Mouse (Mus musculus) MEL (cell line): ENCODE measurements around the gene Sstr3. TPM values are rescaled to one million over a fixed set of nuclear protein-coding genes. Genes with fewer than 3 reads are reported as not detected.

ENCODE experiments used
- DNase-seq: peaks from one replicate; pipeline ENCODE4 v3.0.0; 2011; ENCODE audit warnings: low read depth, low spot score
- H3K27ac ChIP-seq: 2 replicates; pipeline ENCODE4 v1.5.1; 2012; ENCODE audit warnings: low read depth, mild to moderate bottlenecking, control low read depth, low read length, moderate library complexity; ENCODE audit not compliant: control insufficient read depth
- H3K27me3 ChIP-seq, 2 experiments: fragments of 150-350 bp in 1 of 2; sonication (generic) in 1 of 2; 2 replicates each; pipeline ENCODE4 v1.6.1; 2012; ENCODE audit warnings: low read length in 2 of 2, mild to moderate bottlenecking in 2 of 2, improper control_type of control experiment in 1 of 2, moderate library complexity in 1 of 2; ENCODE audit not compliant: insufficient read depth in 2 of 2, control insufficient read depth in 1 of 2
- H3K36me3 ChIP-seq, 2 experiments: 2 replicates each; pipeline ENCODE4 v1.6.1; 2012 to 2014; ENCODE audit warnings: low read length in 2 of 2, improper control_type of control experiment in 1 of 2, inconsistent platforms in 1 of 2, mild to moderate bottlenecking in 1 of 2; ENCODE audit not compliant: insufficient read depth in 2 of 2, control insufficient read depth in 1 of 2
- H3K4me1 ChIP-seq, 2 experiments: fragments of 150-350 bp in 1 of 2; sonication (generic) in 1 of 2; 2 replicates each; pipeline ENCODE4 v1.6.1; 2012; ENCODE audit warnings: low read length in 2 of 2, improper control_type of control experiment in 1 of 2, mild to moderate bottlenecking in 1 of 2; ENCODE audit not compliant: insufficient read depth in 2 of 2, control insufficient read depth in 1 of 2
- H3K4me3 ChIP-seq, 2 experiments: fragments of 150-350 bp in 1 of 2; sonication (generic) in 1 of 2; 2 replicates each; pipeline ENCODE4 v1.5.1; 2012; ENCODE audit warnings: low read depth in 2 of 2, low read length in 2 of 2, mild to moderate bottlenecking in 2 of 2, moderate library complexity in 2 of 2, control low read depth in 1 of 2, improper control_type of control experiment in 1 of 2; ENCODE audit not compliant: control insufficient read depth in 1 of 2, insufficient read depth in 1 of 2
- H3K79me2 ChIP-seq: 2 replicates; pipeline ENCODE4 v1.6.1; 2012; ENCODE audit warnings: mild to moderate bottlenecking, low read length, moderate library complexity; ENCODE audit not compliant: control insufficient read depth, poor library complexity, insufficient read depth
- H3K9ac ChIP-seq: 2 replicates; pipeline ENCODE4 v1.6.1; 2012; ENCODE audit warnings: low read depth, mild to moderate bottlenecking, control low read depth, low read length, moderate library complexity; ENCODE audit not compliant: control insufficient read depth, poor library complexity, severe bottlenecking
- H3K9me3 ChIP-seq: fragments of 150-350 bp; sonication (generic); replicated peaks from 2 replicates; pipeline ENCODE4 v1.6.1; 2012; ENCODE audit warnings: mild to moderate bottlenecking, low read length, improper control_type of control experiment, moderate library complexity; ENCODE audit not compliant: insufficient read depth
- CHD2 ChIP-seq: IDR thresholded peaks from 2 replicates; pipeline ENCODE4 v1.6.1; 2011; ENCODE audit warnings: low read length, improper control_type of control experiment
- ELF1 ChIP-seq: IDR thresholded peaks from 2 replicates; pipeline ENCODE4 v1.6.1; 2014; ENCODE audit warnings: low read depth, mild to moderate bottlenecking, inconsistent platforms, low read length, improper control_type of control experiment, moderate library complexity
- EP300 ChIP-seq, 2 experiments: IDR thresholded peaks; 2 replicates each; pipeline ENCODE4 v1.6.1; 2011; ENCODE audit warnings: improper control_type of control experiment in 2 of 2, low read length in 2 of 2, low read depth in 1 of 2, mild to moderate bottlenecking in 1 of 2
- GABPA ChIP-seq: IDR thresholded peaks from 2 replicates; pipeline ENCODE4 v1.6.1; 2012; ENCODE audit warnings: low read depth, mild to moderate bottlenecking, inconsistent platforms, low read length, improper control_type of control experiment, moderate library complexity
- GATA1 ChIP-seq: IDR thresholded peaks from 2 replicates; pipeline ENCODE4 v1.6.1; 2011; ENCODE audit warnings: low read depth, low read length, improper control_type of control experiment
- MAFK ChIP-seq: IDR thresholded peaks from 2 replicates; pipeline ENCODE4 v1.6.1; 2011; ENCODE audit warnings: low read depth, mild to moderate bottlenecking, low read length, improper control_type of control experiment, borderline replicate concordance
- MEF2A ChIP-seq: IDR thresholded peaks from 2 replicates; pipeline ENCODE4 v1.6.1; 2014; ENCODE audit warnings: low read depth, mild to moderate bottlenecking, inconsistent platforms, low read length, improper control_type of control experiment; ENCODE audit not compliant: poor library complexity, insufficient replicate concordance, severe bottlenecking; ENCODE audit errors: extremely low read depth
- NRF1 ChIP-seq: IDR thresholded peaks from 2 replicates; pipeline ENCODE4 v1.6.1; 2014; ENCODE audit warnings: low read depth, mild to moderate bottlenecking, inconsistent platforms, low read length, improper control_type of control experiment, moderate library complexity; ENCODE audit not compliant: poor library complexity, insufficient read depth, severe bottlenecking
- POLR2A ChIP-seq, 2 experiments: IDR thresholded peaks; 2 replicates each; pipeline ENCODE4 v1.6.1; 2011 to 2012; ENCODE audit warnings: low read length in 2 of 2, mild to moderate bottlenecking in 2 of 2, control low read depth in 1 of 2, improper control_type of control experiment in 1 of 2, low read depth in 1 of 2, moderate library complexity in 1 of 2; ENCODE audit not compliant: control insufficient read depth in 1 of 2, insufficient read depth in 1 of 2, poor library complexity in 1 of 2
- POLR2AphosphoS5 ChIP-seq: IDR thresholded peaks from 2 replicates; pipeline ENCODE4 v1.6.1; 2012; ENCODE audit warnings: low read depth, borderline replicate concordance, mild to moderate bottlenecking, inconsistent platforms, low read length, moderate library complexity, mixed read lengths
- RCOR1 ChIP-seq: IDR thresholded peaks from 2 replicates; pipeline ENCODE4 v1.6.1; 2012; ENCODE audit warnings: low read depth, mild to moderate bottlenecking, inconsistent platforms, low read length, improper control_type of control experiment
- SMC3 ChIP-seq: IDR thresholded peaks from 2 replicates; pipeline ENCODE4 v1.6.1; 2011; ENCODE audit warnings: low read depth, low read length, improper control_type of control experiment
- TAL1 ChIP-seq: IDR thresholded peaks from 2 replicates; pipeline ENCODE4 v1.6.1; 2012; ENCODE audit warnings: mild to moderate bottlenecking, inconsistent platforms, low read length, moderate library complexity, mixed read lengths
- TBP ChIP-seq: IDR thresholded peaks from 2 replicates; pipeline ENCODE4 v1.8.0; 2011; ENCODE audit warnings: low read depth, low read length, improper control_type of control experiment
- TCF12 ChIP-seq: IDR thresholded peaks from 2 replicates; pipeline ENCODE4 v1.6.1; 2014; ENCODE audit warnings: low read depth, mild to moderate bottlenecking, inconsistent platforms, low read length, improper control_type of control experiment, moderate library complexity
- USF2 ChIP-seq, 2 experiments: IDR thresholded peaks; 2 replicates each; pipeline ENCODE4 v1.6.1; 2011 to 2012; ENCODE audit warnings: improper control_type of control experiment in 2 of 2, low read length in 2 of 2, borderline replicate concordance in 1 of 2, inconsistent platforms in 1 of 2, low read depth in 1 of 2, mild to moderate bottlenecking in 1 of 2; ENCODE audit not compliant: insufficient read depth in 1 of 2
- ZC3H11A ChIP-seq: IDR thresholded peaks from 2 replicates; pipeline ENCODE4 v1.6.1; 2012; ENCODE audit warnings: low read depth, mild to moderate bottlenecking, inconsistent platforms, low read length, improper control_type of control experiment
- ZKSCAN1 ChIP-seq: IDR thresholded peaks from 2 replicates; pipeline ENCODE4 v1.6.1; 2012; ENCODE audit warnings: low read depth, mild to moderate bottlenecking, inconsistent platforms, low read length, improper control_type of control experiment, moderate library complexity
- ZNF384 ChIP-seq: IDR thresholded peaks from 2 replicates; pipeline ENCODE4 v1.6.1; 2012; ENCODE audit warnings: low read depth, mild to moderate bottlenecking, inconsistent platforms, low read length, improper control_type of control experiment
- polyA plus RNA-seq, 2 experiments: library from polyadenylated mRNA; stranded (reverse) in 1 of 2; unstranded in 1 of 2; fragments of >175 nt in 1 of 2; fragments of >200 nt in 1 of 2; gene quantifications; 2 replicates each; pipeline versions ENCODE4 v1.2.1 to v1.2.4; 2012; ENCODE audit warnings: low replicate concordance in 2 of 2, low read depth in 1 of 2; ENCODE audit not compliant: insufficient read length in 2 of 2, insufficient read depth in 1 of 2, missing spikeins in 1 of 2
- total RNA-seq: library from RNA; depleted of rRNA; stranded (reverse); fragments of 300-350 nt; gene quantifications from 2 replicates; pipeline ENCODE4 v1.2.3, GENCODE M21; 2012

The Sstr3 gene
- total and polyA plus RNA-seq, 3 experiments, result not detected

DNA sequence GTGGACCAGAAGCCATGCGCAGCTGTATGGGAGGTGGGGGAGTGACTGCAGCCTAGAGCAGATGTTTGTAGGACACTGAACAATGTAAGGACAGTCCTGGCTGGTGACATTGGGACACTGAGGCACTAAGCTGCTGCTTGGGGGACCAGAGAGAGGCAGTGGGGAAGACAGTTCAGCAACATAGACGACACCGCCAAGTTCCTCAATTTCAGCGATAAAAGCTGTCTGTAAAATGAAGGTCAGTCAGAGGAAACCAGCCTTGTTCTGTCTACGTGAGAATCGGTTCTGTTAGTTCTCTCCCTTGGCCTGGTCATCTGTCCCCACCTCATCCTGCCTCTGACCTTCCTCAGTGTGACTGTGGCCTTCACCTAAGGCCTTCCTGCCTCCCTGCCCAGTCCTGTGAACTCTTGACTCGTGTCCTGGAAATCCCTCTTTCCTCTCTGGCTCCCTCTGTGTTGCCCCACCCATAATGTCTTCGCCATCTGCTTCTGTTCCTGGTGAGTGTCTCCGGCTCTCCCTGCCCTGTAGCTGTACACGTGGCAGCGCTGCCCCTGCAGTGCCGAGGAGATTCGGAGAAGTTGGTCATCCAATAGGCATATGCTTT lies 24.3 kb downstream of the Sstr3 start:
- Histone ChIP-seq H3K4me1 (peaks cover 0 to 5% of the 10 kb centered on the region in 2 experiments; a peak in 2 of 4 replicates), H3K4me3 (peak overlapping the region; percentile 41 to 49), H3K9ac (peak overlapping the region; percentile 62), H3K79me2 (no peaks in the 10 kb centered on the region), H3K9me3 (no peaks in the 10 kb centered on the region), H3K27ac (peak overlapping the region; percentile 44), H3K36me3 (no peaks in the 10 kb centered on the region), H3K27me3 (no peaks in the 10 kb centered on the region; a peak in 1 of 4 replicates)
- TF ChIP-seq EP300 (IDR thresholded peaks at IDR 0.05; ENCODE audit: low read depth in 1 of 2, low read length in 2 of 2), result peak in 1 of 2 experiments; percentile 29; a peak in 1 of 4 replicates
- TF ChIP-seq TBP, result peak; percentile 78
- no peak for TF ChIP-seq ELF1
- TF ChIP-seq GATA1, result 0 out of 2 replicates have a peak, but pooled peaks have one; percentile 24
- 0 out of 4 replicates have a peak, but pooled peaks of 1 of the 2 experiments have one; percentile 36 for TF ChIP-seq POLR2A (IDR thresholded peaks at IDR 0.05; ENCODE audit: control insufficient read depth in 1 of 2, insufficient read depth in 1 of 2, low read depth in 1 of 2, low read length in 2 of 2, poor library complexity in 1 of 2)
- DNase-seq, result peak; percentile 80

GRCm38 (mm10) chr15:78518221-78518620 lies 26.3 kb downstream of the Sstr3 start:
- no peak for DNase-seq
- no peak overlapping the region for H3K4me3 ChIP-seq
- H3K79me2 ChIP-seq, result no peaks in the 10 kb centered on the region
- H3K36me3 ChIP-seq, result no peaks in the 10 kb centered on the region
- no peak overlapping the region for H3K27ac ChIP-seq
- H3K9ac ChIP-seq, result no peak overlapping the region
- peaks cover 0 to 5% of the 10 kb centered on the region in 2 experiments; a peak in 2 of 4 replicates for H3K4me1 ChIP-seq
- TF ChIP-seq GABPA, result no peak
- TF ChIP-seq ZC3H11A, result no peak
- no peak for TF ChIP-seq MEF2A
- TF ChIP-seq SMC3, result no peak
- no peak for TF ChIP-seq TCF12
- no peak for TF ChIP-seq POLR2AphosphoS5
- TF ChIP-seq ZNF384, result no peak
- TF ChIP-seq ZKSCAN1, result no peak
- no peak for TF ChIP-seq TAL1
- TF ChIP-seq RCOR1, result no peak
- TF ChIP-seq NRF1, result no peak
- no peak for TF ChIP-seq USF2 (IDR thresholded peaks at IDR 0.05; ENCODE audit: borderline replicate concordance in 1 of 2, insufficient read depth in 1 of 2, low read depth in 1 of 2, low read length in 2 of 2)
- TF ChIP-seq CHD2, result no peak
- no peak for TF ChIP-seq MAFK
- no peaks in the 10 kb centered on the region for H3K27me3 ChIP-seq
- no peaks in the 10 kb centered on the region for H3K9me3 ChIP-seq
